ENCODE assay signal across 32 mouse cellular contexts in the genomic region with DNA sequence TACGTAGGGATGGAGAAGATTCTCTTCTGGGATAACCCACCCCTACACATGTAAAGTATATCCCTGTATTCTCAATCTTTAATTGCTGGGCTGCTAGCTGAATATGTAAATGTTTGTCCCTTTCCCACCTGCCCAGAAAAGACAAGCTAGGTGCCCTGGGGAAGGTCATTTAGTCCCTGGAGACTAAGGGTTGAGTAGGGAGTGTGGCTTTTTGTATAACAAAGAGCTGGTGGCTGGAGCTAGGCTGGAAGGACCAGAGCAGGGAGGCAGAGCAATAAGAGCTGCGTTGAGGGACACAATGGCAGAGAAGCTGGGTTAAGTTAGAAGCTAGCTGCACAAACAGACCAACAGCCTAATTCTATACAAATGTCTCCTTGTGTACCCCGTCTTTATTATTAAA. TPM values are rescaled to one million over a fixed set of nuclear protein-coding genes. Genes with fewer than 3 reads are reported as not detected.
A peak's percentile ranks its signal among the peaks of the same experiment; 100 is the strongest.
DNase-seq lines count a peak whose midpoint lies in the region; ATAC-seq lines count a peak whose summit lies in the region.
"Had no signal": no experiment of that assay in that cellular context is flagged by ENCODE, and none has a peak within 500 bp of the region (broad histone marks: within the 10 kb centered on the region; RNA-seq: fewer than 3 reads in every experiment).

No protein-coding gene starts in this region.

- H3K36me3 ChIP-seq in heart, embryonic 10.5 days, result no peaks in the 10 kb centered on the region
- H3K36me3 ChIP-seq in limb, embryonic 11.5 days (ENCODE audit: control insufficient read depth, insufficient read depth, low read length), result no peaks in the 10 kb centered on the region
- H3K36me3 ChIP-seq: embryonic facial prominence, embryonic 10.5 days; embryonic facial prominence, embryonic 13.5 days; forebrain, embryonic 12.5 days; G1E; heart, embryonic 13.5 days; hindbrain, embryonic 15.5 days had no signal

- no peak overlapping the region for H3K27ac ChIP-seq in heart, embryonic 10.5 days
- H3K27ac ChIP-seq in limb, embryonic 11.5 days (replicated peaks; ENCODE audit: low read depth, low read length), result no peak overlapping the region
- H3K27ac ChIP-seq: embryonic facial prominence, embryonic 10.5 days; embryonic facial prominence, embryonic 13.5 days; forebrain, embryonic 12.5 days; gastrocnemius, adult 2 months; heart, embryonic 13.5 days; hindbrain, embryonic 15.5 days had no signal

- H3K4me1 ChIP-seq in heart, embryonic 10.5 days, result no peaks in the 10 kb centered on the region
- H3K4me1 ChIP-seq in limb, embryonic 11.5 days (ENCODE audit: control insufficient read depth, insufficient read depth, low read length), result no peaks in the 10 kb centered on the region
- H3K4me1 ChIP-seq: embryonic facial prominence, embryonic 10.5 days; embryonic facial prominence, embryonic 13.5 days; forebrain, embryonic 12.5 days; hindbrain, embryonic 15.5 days had no signal

- ATAC-seq in limb, embryonic 11.5 days (ENCODE audit: insufficient number of reproducible peaks, low FRiP score, low TSS enrichment, low read depth), result 0 out of 2 replicates have a peak, but pooled peaks have one; percentile 11
- ATAC-seq: activated CD4-positive, CD25-positive, alpha-beta regulatory T cell, adult 4 months; Patski had no signal

- H3K9ac ChIP-seq in limb, embryonic 11.5 days (ENCODE audit: low read length), result no peak overlapping the region
- H3K9ac ChIP-seq: embryonic facial prominence, embryonic 13.5 days; heart, embryonic 13.5 days; hindbrain, embryonic 15.5 days had no signal

- H3K4me3 ChIP-seq in heart, embryonic 10.5 days, result no peak overlapping the region
- no peak overlapping the region for H3K4me3 ChIP-seq in limb, embryonic 11.5 days (ENCODE audit: low read depth, low read length)
- H3K4me3 ChIP-seq: embryonic facial prominence, embryonic 10.5 days; embryonic facial prominence, embryonic 13.5 days; erythroblast, embryonic 14.5 days; forebrain, embryonic 12.5 days; gastrocnemius, adult 2 months; heart, embryonic 13.5 days; hindbrain, embryonic 15.5 days had no signal

- peaks cover 26% of the 10 kb centered on the region for H3K27me3 ChIP-seq in heart, embryonic 10.5 days (ENCODE audit: insufficient read depth, poor library complexity, severe bottlenecking)
- H3K27me3 ChIP-seq in limb, embryonic 11.5 days (ENCODE audit: control insufficient read depth, insufficient read depth, low read length), result no peaks in the 10 kb centered on the region
- H3K27me3 ChIP-seq: embryonic facial prominence, embryonic 13.5 days; forebrain, embryonic 12.5 days; hindbrain, embryonic 15.5 days; Patski had no signal

- DNase-seq in heart, embryonic 10.5 days (ENCODE audit: low spot score), result peak; percentile 46
- no peak for DNase-seq in heart, adult 11 months
- peak; percentile 80 for DNase-seq in R1 (ENCODE audit: low read depth, low spot score)
- DNase-seq in limb, embryonic 11.5 days (ENCODE audit: low spot score), result no peak
- DNase-seq in layer of hippocampus, adult 18-20 months (ENCODE audit: low spot score in 2 of 2), result no peak
- DNase-seq in urinary bladder, postnatal 14 days (ENCODE audit: low spot score), result no peak
- no peak for DNase-seq in left cerebral cortex, adult 9 months (ENCODE audit: low spot score in 2 of 2)
- no peak for DNase-seq in urinary bladder, adult 2 months (ENCODE audit: low spot score)
- DNase-seq: adrenal gland, adult 8-10 months; adrenal gland, postnatal 25 days; cerebellum, adult 11-12 months; cerebellum, adult 8-10 months; cerebellum, postnatal 10 days; cerebellum, postnatal 36 days; embryo, embryonic 11 days; gastrocnemius, adult 2 months; gastrocnemius, postnatal 14 days; heart, adult 18-20 months; heart, postnatal 14 days; heart, postnatal 4 days had no signal

- H3K4me2 ChIP-seq in limb, embryonic 11.5 days (ENCODE audit: low read depth, severe bottlenecking), result no peak overlapping the region
- H3K4me2 ChIP-seq: embryonic facial prominence, embryonic 13.5 days; forebrain, embryonic 12.5 days; heart, embryonic 13.5 days; hindbrain, embryonic 15.5 days had no signal

- WGBS in heart, embryonic 10.5 days, result 72% methylated on average over 3 of the region's 3 CpGs
- 74% methylated on average over 3 of the region's 3 CpGs for WGBS in limb, embryonic 11.5 days

- H3K9me3 ChIP-seq in heart, embryonic 10.5 days, result no peaks in the 10 kb centered on the region
- no peaks in the 10 kb centered on the region for H3K9me3 ChIP-seq in limb, embryonic 11.5 days (ENCODE audit: control insufficient read depth, low read length)
- H3K9me3 ChIP-seq: embryonic facial prominence, embryonic 10.5 days; embryonic facial prominence, embryonic 13.5 days; forebrain, embryonic 12.5 days; G1E; heart, embryonic 13.5 days; hindbrain, embryonic 15.5 days had no signal

RNA-seq across cellular contexts. Expression of a gene that starts 21.2 kb away (rescaled TPM):
- 6.1 and 10.5 TPM in 2 replicates for polyA plus RNA-seq in heart, embryonic 10.5 days (2016; fragmentation: Nextera tagmentation; extraction: Ambion mirVana)
- 8.4 and 8.6 TPM in 2 replicates for polyA plus RNA-seq in limb, embryonic 11.5 days (2014; fragmentation: Nextera tagmentation; extraction: Ambion mirVana)
- total RNA-seq in layer of hippocampus, adult 18-20 months (2021), result 1 to 10 TPM; 2.0 to 2.8 TPM
- polyA plus RNA-seq in urinary bladder, adult 2 months (2012; rRNA removed), result 0.77 and 0.99 TPM in 2 replicates
- total RNA-seq: G1E had no signal
- polyA plus RNA-seq: activated CD4-positive, CD25-positive, alpha-beta regulatory T cell, adult 4 months; erythroblast, embryonic 14.5 days; G1E; Patski had no signal

RNA-seq across cellular contexts. Expression of a gene that starts 58.6 kb away (rescaled TPM):
- not detected in 2 replicates for polyA plus RNA-seq in heart, embryonic 10.5 days (2016; fragmentation: Nextera tagmentation; extraction: Ambion mirVana)
- polyA plus RNA-seq in limb, embryonic 11.5 days (2014; fragmentation: Nextera tagmentation; extraction: Ambion mirVana), result not detected in 2 replicates
- not detected for total RNA-seq in layer of hippocampus, adult 18-20 months (2021)
- 0.43 and 0.59 TPM in 2 replicates for polyA plus RNA-seq in urinary bladder, adult 2 months (2012; rRNA removed)
- total RNA-seq: gastrocnemius, adult 2 months; gastrocnemius, postnatal 14 days; heart, postnatal 4 days had no signal
- polyA plus RNA-seq: cortical plate, adult 2 months; embryonic facial prominence, embryonic 10.5 days; embryonic facial prominence, embryonic 13.5 days; forebrain, embryonic 12.5 days; forebrain, embryonic 16.5 days; G1E; hindbrain, embryonic 11.5 days; hindbrain, embryonic 15.5 days; Patski had no signal

Comparison
In these comparisons a context has a peak if more than half of its experiments do, and no peak if none do; other contexts are left out.
1. DNase-seq: peak in heart, embryonic 10.5 days (single experiment) and R1 (single experiment); none in heart, adult 11 months (single experiment), limb, embryonic 11.5 days (single experiment), layer of hippocampus, adult 18-20 months (0 of 2), urinary bladder, postnatal 14 days (single experiment), left cerebral cortex, adult 9 months (0 of 2) and urinary bladder, adult 2 months (single experiment).